Mouse (Mus musculus): ENCODE results near the gene Nln.

Gene Nln

GRCm38 (mm10) chr13:104042738-104043137 is 66.7 kb downstream of the Nln start:
- peak; percentile 22 for DNase-seq (ENCODE audit: low read depth, low spot score)

GRCm38 (mm10) chr13:104041481-104041880 is 67.9 kb downstream of the Nln start:
- DNase-seq (ENCODE audit: low read depth, low spot score): peak; percentile 6

- DNase-seq (ENCODE audit: low read depth, low spot score): no peak
Measured at GRCm38 (mm10) chr13:104040950-104041349, 68.5 kb downstream of the Nln start.

DNA sequence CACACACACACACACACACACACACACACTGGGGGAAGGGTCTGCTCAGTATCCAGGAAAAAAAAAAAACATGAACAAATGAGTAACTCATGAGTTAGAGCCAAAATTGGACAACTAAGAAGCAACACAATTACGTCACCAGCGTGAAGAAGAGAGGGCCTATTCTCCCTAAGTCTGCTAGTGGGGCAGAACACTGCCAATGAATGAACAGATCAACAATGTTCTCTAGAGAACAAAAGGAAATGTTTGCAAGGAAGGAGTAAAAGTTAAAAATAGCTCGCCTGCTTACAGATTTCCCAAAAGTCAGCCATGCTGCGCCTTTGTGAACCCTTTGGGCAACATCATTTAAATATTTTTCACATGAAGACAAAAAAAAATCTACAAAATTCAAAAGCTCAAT is 69.6 kb downstream of the Nln start:
- no peak for DNase-seq (ENCODE audit: low read depth, low spot score)

DNA sequence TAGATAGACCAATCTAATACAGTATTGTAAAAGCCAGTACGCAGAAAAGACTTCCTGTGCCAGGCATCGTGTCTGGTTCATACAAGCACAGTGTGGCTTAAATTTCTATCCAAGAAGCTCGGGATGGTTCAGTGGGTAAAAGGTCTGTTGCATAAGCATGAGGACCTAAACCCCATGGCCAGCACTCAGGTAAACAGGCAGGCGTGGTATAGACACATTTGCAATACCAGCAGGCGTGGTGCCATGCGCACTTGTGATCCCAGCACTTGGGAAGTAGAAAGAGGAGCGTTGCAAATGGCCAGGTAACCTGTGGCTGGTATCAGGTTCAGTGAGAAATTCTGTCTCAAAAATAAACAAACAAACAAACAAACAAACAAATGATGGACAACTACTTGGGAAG is 70.5 kb downstream of the Nln start:
- no peak for DNase-seq (ENCODE audit: low read depth, low spot score)

GRCm38 (mm10) chr13:104038358-104038757 is 71.1 kb downstream of the Nln start:
- DNase-seq (ENCODE audit: low read depth, low spot score): no peak

- DNase-seq (ENCODE audit: low read depth, low spot score): no peak
Measured at GRCm38 (mm10) chr13:104037531-104038290, 71.7 kb downstream of the Nln start.

- no peak for DNase-seq (ENCODE audit: low read depth, low spot score)
Measured at GRCm38 (mm10) chr13:104036494-104037290, 72.7 kb downstream of the Nln start.

DNA sequence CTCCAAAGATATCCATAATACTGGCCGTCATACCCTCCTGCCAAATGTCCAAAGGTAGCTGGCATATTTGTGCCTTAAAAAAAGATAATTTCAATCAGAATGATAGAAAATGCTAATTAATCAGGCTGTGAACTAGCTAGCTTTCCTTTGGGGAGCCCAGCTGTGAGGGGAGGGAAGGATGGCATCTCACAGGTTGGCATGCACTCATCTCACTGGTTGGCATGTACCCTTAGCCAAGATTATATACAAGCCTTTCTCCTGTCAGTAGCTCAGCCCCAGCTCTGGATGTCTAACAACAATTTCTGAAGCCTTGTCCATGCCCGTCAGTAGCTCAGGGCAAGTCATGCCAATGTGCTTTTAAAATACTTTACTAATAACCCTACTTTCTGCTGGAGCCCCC is 73.8 kb downstream of the Nln start:
- DNase-seq (ENCODE audit: low read depth, low spot score): no peak

DNA sequence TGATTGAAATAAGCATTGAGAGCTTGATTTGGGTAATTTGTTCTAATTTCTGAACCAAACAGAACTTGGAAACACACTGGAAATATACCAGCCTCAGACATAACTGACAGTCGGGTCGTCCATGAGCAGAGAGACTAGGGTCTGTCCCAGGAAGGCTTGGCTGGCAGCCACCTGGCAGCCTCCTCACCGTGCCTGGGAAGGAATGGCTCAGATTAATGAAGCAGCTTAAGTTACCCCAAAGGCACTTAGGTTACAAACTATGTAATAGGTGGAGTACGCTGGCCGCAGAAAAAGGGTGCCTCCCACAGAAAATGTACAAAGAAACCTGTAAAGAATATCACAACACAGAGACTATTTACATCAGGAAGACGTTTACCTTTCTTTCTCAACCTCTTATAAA is 74.6 kb downstream of the Nln start:
- no peak for DNase-seq (ENCODE audit: low read depth, low spot score)

GRCm38 (mm10) chr13:104032620-104033133 is 76.7 kb downstream of the Nln start:
- no peak for DNase-seq (ENCODE audit: low read depth, low spot score)

GRCm38 (mm10) chr13:104031821-104032331 is 77.5 kb downstream of the Nln start:
- DNase-seq (ENCODE audit: low read depth, low spot score): no peak

DNA sequence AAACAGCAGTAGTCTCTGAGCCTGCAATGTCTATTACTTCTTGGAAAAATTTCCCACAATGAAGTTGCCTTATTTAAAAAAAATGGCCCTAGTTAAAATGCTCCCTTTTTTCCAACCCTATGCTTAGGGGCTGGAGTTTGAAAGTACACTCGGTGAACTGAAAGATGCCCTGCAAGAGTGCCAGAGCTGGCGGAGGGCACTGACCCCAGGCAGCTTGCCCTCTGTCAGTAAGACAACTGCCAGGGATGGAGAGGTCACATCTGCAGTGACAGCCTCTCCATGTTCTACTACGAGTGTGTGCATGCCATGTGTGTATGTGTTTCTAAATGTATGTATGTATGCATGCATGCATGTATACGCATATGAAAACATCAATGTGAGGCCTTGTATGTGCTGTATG is 78.5 kb downstream of the Nln start:
- DNase-seq (ENCODE audit: low read depth, low spot score): no peak

DNA sequence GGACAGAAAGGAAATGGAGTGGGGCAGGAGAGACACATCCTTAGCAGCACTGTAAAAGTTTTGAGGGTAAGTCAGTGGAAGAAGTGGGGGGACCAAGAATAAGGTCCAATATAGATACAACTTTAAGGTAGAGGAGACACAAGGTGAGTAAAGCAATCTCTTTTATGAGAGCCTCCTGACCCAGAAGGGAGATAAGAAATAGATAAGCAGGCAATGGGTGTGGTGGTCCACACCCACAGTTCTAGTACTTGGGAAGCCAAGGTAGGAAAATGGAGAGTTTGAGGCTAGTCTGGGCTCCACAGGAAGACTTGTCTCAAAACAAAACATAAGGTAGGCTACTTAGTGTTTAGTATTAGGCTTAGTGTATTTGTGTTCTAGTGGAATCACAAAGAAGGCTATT is 79.9 kb downstream of the Nln start:
- no peak for DNase-seq (ENCODE audit: low read depth, low spot score)

- DNase-seq (ENCODE audit: low read depth, low spot score): no peak
Measured at GRCm38 (mm10) chr13:104029089-104029488, 80.3 kb downstream of the Nln start.

DNA sequence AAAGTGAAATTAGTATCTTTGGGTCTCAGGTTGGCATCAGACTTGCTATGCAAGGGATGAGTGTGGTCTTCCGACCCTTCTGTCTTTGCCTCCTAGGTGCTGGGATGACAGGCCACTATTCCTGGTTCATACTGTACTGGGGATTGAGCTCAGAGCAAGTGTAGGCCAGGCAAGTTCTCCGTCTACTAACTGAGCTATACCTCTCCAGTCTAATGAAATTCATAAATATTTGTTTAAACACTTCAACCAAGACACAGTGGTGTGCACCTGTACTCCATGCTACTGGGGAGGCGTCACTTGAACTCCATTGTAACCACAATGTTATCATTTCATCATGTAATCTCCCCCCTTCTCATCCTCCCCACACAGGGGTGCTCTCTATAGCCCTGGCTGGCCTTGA is 82.9 kb downstream of the Nln start:
- DNase-seq (ENCODE audit: low read depth, low spot score): no peak

DNA sequence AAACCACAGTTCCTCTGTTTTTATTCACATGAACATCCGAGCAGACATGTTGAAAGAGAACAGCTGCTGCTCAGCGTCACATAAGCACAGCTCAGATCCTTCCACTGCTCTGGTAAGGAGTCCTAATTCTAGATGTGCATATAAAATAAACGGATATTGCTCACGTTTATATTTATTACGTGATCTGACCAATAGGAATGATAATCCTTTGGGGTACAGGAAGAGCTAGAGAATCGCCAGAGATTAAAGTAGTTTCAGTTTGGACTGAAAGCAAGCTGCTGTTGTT is 83.8 kb downstream of the Nln start:
- no peak for DNase-seq (ENCODE audit: low read depth, low spot score)

DNA sequence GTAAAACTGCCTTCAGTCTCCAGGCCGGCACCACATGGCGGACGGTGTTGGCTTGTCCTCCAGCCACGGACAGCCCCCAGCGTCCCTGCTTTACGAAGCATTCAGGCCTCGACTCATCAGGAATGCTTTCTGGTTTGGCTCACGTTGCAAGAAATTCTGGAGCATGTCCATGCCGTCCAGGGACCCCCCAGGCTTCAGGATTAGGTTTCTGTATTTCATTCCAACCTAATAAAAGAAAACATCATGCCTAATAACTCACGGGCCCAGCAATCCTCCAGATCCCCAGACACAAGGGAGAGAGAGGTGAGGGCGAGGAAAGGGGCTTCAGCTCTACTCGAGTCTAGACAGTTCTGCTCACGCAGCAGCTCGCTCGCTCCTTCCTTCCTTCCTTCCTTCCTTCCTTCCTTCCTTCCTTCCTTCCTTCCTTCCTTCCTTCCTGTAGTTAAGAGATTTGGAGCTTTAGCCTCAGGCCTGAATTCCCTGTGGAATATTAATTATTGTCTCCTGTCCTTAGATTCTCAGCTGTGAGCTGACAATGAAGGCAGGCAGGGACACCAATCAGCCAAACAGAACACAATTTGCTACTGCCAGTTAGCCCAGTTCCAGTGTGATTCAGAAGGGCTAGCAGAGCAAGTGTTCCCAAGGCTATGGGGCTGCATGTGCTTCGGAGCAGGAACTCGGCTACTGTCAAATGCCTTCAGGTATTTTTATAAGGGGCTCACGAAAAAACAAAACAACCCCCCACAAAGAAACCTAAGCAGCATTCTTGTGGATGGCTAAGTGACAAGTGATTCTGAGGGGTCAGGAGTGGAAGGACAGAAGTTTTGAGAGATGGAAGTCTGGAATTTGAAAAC is 84.3 kb downstream of the Nln start:
- no peak for DNase-seq (ENCODE audit: low read depth, low spot score)

DNA sequence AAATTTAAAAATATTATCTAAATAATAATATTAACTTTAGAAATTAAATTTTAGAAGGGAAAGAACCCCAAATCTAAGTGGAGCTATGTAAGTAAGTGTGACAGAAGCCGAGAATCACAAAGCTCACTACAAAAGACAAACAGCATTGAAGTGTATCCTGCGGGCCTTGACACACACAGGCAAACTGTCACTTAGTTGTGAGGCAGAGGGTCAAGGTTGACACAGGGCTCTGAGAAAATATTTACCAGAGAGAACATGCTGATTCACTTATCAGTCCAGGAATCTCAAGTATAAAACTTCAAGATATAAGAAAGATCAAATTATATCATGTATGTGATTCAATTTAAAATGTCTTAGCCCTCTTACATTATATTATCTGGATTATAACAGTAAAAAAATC is 85.1 kb downstream of the Nln start:
- DNase-seq (ENCODE audit: low read depth, low spot score): no peak

- no peak for DNase-seq (ENCODE audit: low read depth, low spot score)
Measured at GRCm38 (mm10) chr13:104023356-104023911, 86.0 kb downstream of the Nln start.

- DNase-seq (ENCODE audit: low read depth, low spot score): no peak
Measured at GRCm38 (mm10) chr13:104018466-104019076, 90.8 kb downstream of the Nln start.

Measured in CD4-positive, CD25-positive, alpha-beta regulatory T cell, adult 2 months (primary cell).